Comparison of ENCODE assay signal across 9 mouse cellular contexts in genomic region chr16:55893410-55894107, GRCm38 (mm10). TPM values are rescaled to one million over a fixed set of nuclear protein-coding genes. Genes with fewer than 3 reads are reported as not detected.
DNase-seq lines count a peak whose midpoint lies in the region; ATAC-seq and TF ChIP-seq lines count a peak whose summit lies in the region.
"Had no signal": no experiment of that assay in that cellular context is flagged by ENCODE, and none has a peak within 500 bp of the region (broad histone marks: within the 10 kb centered on the region; RNA-seq: fewer than 3 reads in every experiment).

No protein-coding gene starts in this region.

- TF ChIP-seq CTCF in MEL (IDR thresholded peaks at IDR 0.05 in 2 of 3, conservative IDR thresholded peaks at IDR 0.05 in 1 of 3; ENCODE audit: control insufficient read depth in 1 of 3, insufficient read depth in 1 of 3, low read depth in 2 of 3, low read length in 3 of 3, poor library complexity in 1 of 3, severe bottlenecking in 1 of 3) = no peak

- H3K4me2 ChIP-seq in kidney, embryonic 14.5 days (replicated peaks; ENCODE audit: low read depth, low read length) = no peak overlapping the region
- H3K4me2 ChIP-seq in hindbrain, embryonic 15.5 days = peak overlapping the region; percentile 82
- peak overlapping the region; percentile 99 for H3K4me2 ChIP-seq in liver, embryonic 16.5 days (ENCODE audit: low read depth, low read length)

- no peak for TF ChIP-seq RAD21 in MEL (IDR thresholded peaks at IDR 0.05; ENCODE audit: low read depth, low read length)

- H3K9me3 ChIP-seq in kidney, embryonic 14.5 days (ENCODE audit: control insufficient read depth, low read length) = no peaks in the 10 kb centered on the region
- H3K9me3 ChIP-seq in MEL (replicated peaks; ENCODE audit: insufficient read depth, low read length) = no peaks in the 10 kb centered on the region
- no peaks in the 10 kb centered on the region for H3K9me3 ChIP-seq in hindbrain, embryonic 15.5 days
- H3K9me3 ChIP-seq in liver, embryonic 16.5 days (replicated peaks; ENCODE audit: control insufficient read depth, low read length) = no peaks in the 10 kb centered on the region

- TF ChIP-seq EP300 in MEL (IDR thresholded peaks at IDR 0.05; ENCODE audit: low read depth in 1 of 2, low read length in 2 of 2) = peak; percentile 28 to 48; a peak in 3 of 4 replicates

- peaks cover 4% of the 10 kb centered on the region; the same call in 1 of the 2 replicates for H3K4me1 ChIP-seq in kidney, embryonic 14.5 days (ENCODE audit: control insufficient read depth, insufficient read depth, low read length)
- H3K4me1 ChIP-seq in MEL (ENCODE audit: control insufficient read depth in 1 of 2, insufficient read depth in 2 of 2, low read length in 2 of 2) = peaks cover 17 to 37% of the 10 kb centered on the region in 2 experiments
- H3K4me1 ChIP-seq in hindbrain, embryonic 15.5 days (replicated peaks) = peaks cover 22% of the 10 kb centered on the region
- peaks cover 31% of the 10 kb centered on the region for H3K4me1 ChIP-seq in liver, embryonic 16.5 days (ENCODE audit: control insufficient read depth, low read depth, low read length)

- H3K36me3 ChIP-seq in kidney, embryonic 14.5 days (ENCODE audit: control insufficient read depth, insufficient read depth, low read length) = no peaks in the 10 kb centered on the region
- H3K36me3 ChIP-seq in MEL (ENCODE audit: control insufficient read depth in 1 of 2, insufficient read depth in 2 of 2, low read length in 2 of 2) = peaks cover 0 to 36% of the 10 kb centered on the region in 2 experiments; a peak in 2 of 4 replicates
- H3K36me3 ChIP-seq in hindbrain, embryonic 15.5 days = peaks cover 4% of the 10 kb centered on the region; the same call in 1 of the 2 replicates
- no peaks in the 10 kb centered on the region for H3K36me3 ChIP-seq in liver, embryonic 16.5 days (ENCODE audit: control insufficient read depth, insufficient read depth)

- no peak for ATAC-seq in kidney, embryonic 14.5 days (ENCODE audit: low FRiP score, low TSS enrichment)
- no peak for ATAC-seq in hindbrain, embryonic 15.5 days (ENCODE audit: low FRiP score, low read depth)
- ATAC-seq in liver, embryonic 16.5 days (ENCODE audit: low read depth) = peak; percentile 24; the same call in 1 of the 2 replicates
- ATAC-seq in CD4-positive, CD25-positive, alpha-beta regulatory T cell, adult 4 months = no peak

- 86% methylated on average over 8 of the region's 8 CpGs for WGBS in kidney, embryonic 14.5 days
- 91% methylated on average over 8 of the region's 8 CpGs for WGBS in hindbrain, embryonic 15.5 days
- 30% methylated on average over 8 of the region's 8 CpGs for WGBS in liver, embryonic 16.5 days (ENCODE audit: insufficient replicate concordance)

- no peaks in the 10 kb centered on the region for H3K27me3 ChIP-seq in kidney, embryonic 14.5 days (ENCODE audit: control insufficient read depth, insufficient read depth, low read length)
- no peaks in the 10 kb centered on the region for H3K27me3 ChIP-seq in MEL (ENCODE audit: control insufficient read depth in 1 of 2, insufficient read depth in 2 of 2, low read length in 2 of 2)
- no peaks in the 10 kb centered on the region for H3K27me3 ChIP-seq in hindbrain, embryonic 15.5 days
- no peaks in the 10 kb centered on the region for H3K27me3 ChIP-seq in liver, embryonic 16.5 days (ENCODE audit: control insufficient read depth, insufficient read depth, low read depth, low read length)

- peak; percentile 42 for DNase-seq in kidney, adult 9 months
- peak; percentile 49 for DNase-seq in MEL (ENCODE audit: low read depth, low spot score)
- no peak for DNase-seq in adrenal gland, adult 8-10 months
- DNase-seq in cerebellum, adult 11-12 months = no peak
- DNase-seq: adrenal gland, postnatal 36 days had no signal

- no peak for TF ChIP-seq POLR2A in MEL (IDR thresholded peaks at IDR 0.05; ENCODE audit: control insufficient read depth in 1 of 2, insufficient read depth in 1 of 2, low read depth in 1 of 2, low read length in 2 of 2, poor library complexity in 1 of 2)

- H3K9ac ChIP-seq in kidney, embryonic 14.5 days (ENCODE audit: low read depth, low read length) = no peak overlapping the region
- peak overlapping the region; percentile 24 for H3K9ac ChIP-seq in MEL (ENCODE audit: control insufficient read depth, low read depth, low read length, poor library complexity, severe bottlenecking)
- peak overlapping the region; percentile 5; the same call in 1 of the 2 replicates for H3K9ac ChIP-seq in hindbrain, embryonic 15.5 days
- H3K9ac ChIP-seq in liver, embryonic 16.5 days (ENCODE audit: low read depth, low read length) = peak overlapping the region; percentile 32; the same call in 1 of the 2 replicates

- peaks cover 2% of the 10 kb centered on the region; the same call in 1 of the 2 replicates for H3K79me2 ChIP-seq in MEL (ENCODE audit: control insufficient read depth, insufficient read depth, low read length, poor library complexity)

- no peak overlapping the region for H3K4me3 ChIP-seq in kidney, embryonic 14.5 days (ENCODE audit: low read length)
- H3K4me3 ChIP-seq in MEL (ENCODE audit: control insufficient read depth in 1 of 2, insufficient read depth in 1 of 2, low read depth in 2 of 2, low read length in 2 of 2) = peak overlapping the region; percentile 85
- H3K4me3 ChIP-seq in hindbrain, embryonic 15.5 days = no peak overlapping the region
- peak overlapping the region; percentile 86 for H3K4me3 ChIP-seq in liver, embryonic 16.5 days (ENCODE audit: low read depth, low read length)

- no peak overlapping the region for H3K27ac ChIP-seq in kidney, embryonic 14.5 days (ENCODE audit: low read depth, low read length)
- H3K27ac ChIP-seq in MEL (ENCODE audit: control insufficient read depth, low read depth, low read length) = peak overlapping the region; percentile 52
- H3K27ac ChIP-seq in hindbrain, embryonic 15.5 days (replicated peaks) = no peak overlapping the region
- peak overlapping the region; percentile 12; the same call in 1 of the 2 replicates for H3K27ac ChIP-seq in liver, embryonic 16.5 days (ENCODE audit: low read length)

TF ChIP-seq in MEL, 35 proteins besides CTCF, POLR2A, EP300 and RAD21:
- no peak for TF ChIP-seq HCFC1 (IDR thresholded peaks at IDR 0.05; ENCODE audit: low read depth, low read length)
- no peak for TF ChIP-seq NRF1 (IDR thresholded peaks at IDR 0.05; ENCODE audit: insufficient read depth, low read depth, low read length, poor library complexity, severe bottlenecking)
- no peak for TF ChIP-seq E2F4 (IDR thresholded peaks at IDR 0.05; ENCODE audit: borderline replicate concordance, low read depth, low read length)
- TF ChIP-seq ZKSCAN1 (IDR thresholded peaks at IDR 0.05; ENCODE audit: low read depth, low read length) = no peak
- no peak for TF ChIP-seq MYC (IDR thresholded peaks at IDR 0.05; ENCODE audit: low read depth, low read length)
- no peak for TF ChIP-seq MAZ (IDR thresholded peaks at IDR 0.05; ENCODE audit: low read depth, low read length)
- peak; percentile 91 for TF ChIP-seq GATA1 (IDR thresholded peaks at IDR 0.05; ENCODE audit: low read depth, low read length)
- peak; percentile 54 for TF ChIP-seq TCF12 (IDR thresholded peaks at IDR 0.05; ENCODE audit: low read depth, low read length)
- TF ChIP-seq ZNF384 (IDR thresholded peaks at IDR 0.05; ENCODE audit: low read depth, low read length) = no peak
- peak; percentile 67 for TF ChIP-seq ETS1 (IDR thresholded peaks at IDR 0.05; ENCODE audit: low read depth, low read length)
- no peak for TF ChIP-seq USF2 (IDR thresholded peaks at IDR 0.05; ENCODE audit: borderline replicate concordance in 1 of 2, insufficient read depth in 1 of 2, low read depth in 1 of 2, low read length in 2 of 2)
- TF ChIP-seq JUND (IDR thresholded peaks at IDR 0.05; ENCODE audit: low read depth, low read length) = no peak

RNA-seq across cellular contexts. Expression of gene Nxpe3, which starts 1.5 kb away (rescaled TPM):
- polyA plus RNA-seq in kidney, embryonic 14.5 days (2014; fragmentation: Nextera tagmentation; extraction: Ambion mirVana) = 1.1 and 1.3 TPM in 2 replicates
- total RNA-seq in MEL (2012; rRNA removed) = 2.5 and 2.7 TPM in 2 replicates
- polyA plus RNA-seq in MEL (2012; ENCODE audit: insufficient read depth in 1 of 2, insufficient read length in 2 of 2, low read depth in 1 of 2, low replicate concordance in 2 of 2, missing spikeins in 1 of 2) = 1 to 10 TPM in 1 of 2 experiments, not detected in 1; 4.3 TPM
- 1.3 and 1.4 TPM in 2 replicates for polyA plus RNA-seq in hindbrain, embryonic 15.5 days (2015; fragmentation: Nextera tagmentation; extraction: Ambion mirVana)
- 0.60 and 0.64 TPM in 2 replicates for polyA plus RNA-seq in liver, embryonic 16.5 days (2015; fragmentation: Nextera tagmentation; extraction: Ambion mirVana)
- total RNA-seq in adrenal gland, adult 8-10 months (2022) = 1 to 10 TPM; 2.0 to 3.4 (median 2.7) TPM
- 10 to 100 TPM; 13.6 to 27.9 TPM for polyA plus RNA-seq in CD4-positive, CD25-positive, alpha-beta regulatory T cell, adult 4 months (2017; shearing (Covaris generic))

RNA-seq across cellular contexts. Expression of gene Cep97, which starts 41.1 kb away (rescaled TPM):
- 16.2 and 16.4 TPM in 2 replicates for polyA plus RNA-seq in kidney, embryonic 14.5 days (2014; fragmentation: Nextera tagmentation; extraction: Ambion mirVana)
- total RNA-seq in MEL (2012; rRNA removed) = 11.1 and 12.9 TPM in 2 replicates
- 10 to 100 TPM in 1 of 2 experiments, not detected in 1; 10.7 TPM for polyA plus RNA-seq in MEL (2012; ENCODE audit: insufficient read depth in 1 of 2, insufficient read length in 2 of 2, low read depth in 1 of 2, low replicate concordance in 2 of 2, missing spikeins in 1 of 2)
- 11.7 and 12.2 TPM in 2 replicates for polyA plus RNA-seq in hindbrain, embryonic 15.5 days (2015; fragmentation: Nextera tagmentation; extraction: Ambion mirVana)
- polyA plus RNA-seq in liver, embryonic 16.5 days (2015; fragmentation: Nextera tagmentation; extraction: Ambion mirVana) = 3.5 and 3.7 TPM in 2 replicates
- total RNA-seq in adrenal gland, adult 8-10 months (2022) = 10 to 100 TPM; 10.4 to 15.0 (median 12.8) TPM
- 10 to 100 TPM; 24.5 to 30.9 TPM for polyA plus RNA-seq in CD4-positive, CD25-positive, alpha-beta regulatory T cell, adult 4 months (2017; shearing (Covaris generic))

RNA-seq across cellular contexts. Expression of gene Nfkbiz, which starts 54.9 kb away (rescaled TPM):
- 3.9 and 4.4 TPM in 2 replicates for polyA plus RNA-seq in kidney, embryonic 14.5 days (2014; fragmentation: Nextera tagmentation; extraction: Ambion mirVana)
- total RNA-seq in MEL (2012; rRNA removed) = 1.3 and 1.4 TPM in 2 replicates
- 1 to 10 TPM in 1 of 2 experiments, not detected in 1; 2.4 TPM for polyA plus RNA-seq in MEL (2012; ENCODE audit: insufficient read depth in 1 of 2, insufficient read length in 2 of 2, low read depth in 1 of 2, low replicate concordance in 2 of 2, missing spikeins in 1 of 2)
- 1.7 and 1.8 TPM in 2 replicates for polyA plus RNA-seq in hindbrain, embryonic 15.5 days (2015; fragmentation: Nextera tagmentation; extraction: Ambion mirVana)
- polyA plus RNA-seq in liver, embryonic 16.5 days (2015; fragmentation: Nextera tagmentation; extraction: Ambion mirVana) = 2.2 and 2.3 TPM in 2 replicates
- 1 to 10 TPM; 3.4 to 8.0 (median 5.0) TPM for total RNA-seq in adrenal gland, adult 8-10 months (2022)
- polyA plus RNA-seq in CD4-positive, CD25-positive, alpha-beta regulatory T cell, adult 4 months (2017; shearing (Covaris generic)) = 10 to 100 TPM; 33.2 to 39.6 TPM

Comparison
In these comparisons a context has a peak if more than half of its experiments do, and no peak if none do; other contexts are left out.
1. DNase-seq: peak in kidney, adult 9 months (single experiment) and MEL (single experiment); none in adrenal gland, adult 8-10 months (single experiment) and cerebellum, adult 11-12 months (single experiment).
2. H3K27ac ChIP-seq: peak in MEL (single experiment) and liver, embryonic 16.5 days (single experiment); none in kidney, embryonic 14.5 days (single experiment) and hindbrain, embryonic 15.5 days (single experiment).
3. H3K4me3 ChIP-seq: peak in MEL (2 of 2) and liver, embryonic 16.5 days (single experiment); none in kidney, embryonic 14.5 days (single experiment) and hindbrain, embryonic 15.5 days (single experiment).